Mouse (Mus musculus) thymus, adult 2 months (tissue): ENCODE data around the gene Sorcs3.

Source experiments
- CTCF ChIP-seq: fragments of 200-500 bp; IDR thresholded peaks from 2 replicates; pipeline ENCODE4 v1.5.1; 2012; ENCODE audit warnings: mild to moderate bottlenecking, control low read depth, low read length, moderate library complexity, borderline replicate concordance; ENCODE audit not compliant: control insufficient read depth, poor library complexity, insufficient read depth; ENCODE audit errors: extremely low read depth
- POLR2A ChIP-seq: fragments of 200-500 bp; IDR thresholded peaks from 2 replicates; pipeline ENCODE4 v1.6.1; 2012; ENCODE audit warnings: mild to moderate bottlenecking, low read length, control low read depth, moderate library complexity; ENCODE audit not compliant: control insufficient read depth, poor library complexity, insufficient read depth; ENCODE audit errors: extremely low read depth

DNA sequence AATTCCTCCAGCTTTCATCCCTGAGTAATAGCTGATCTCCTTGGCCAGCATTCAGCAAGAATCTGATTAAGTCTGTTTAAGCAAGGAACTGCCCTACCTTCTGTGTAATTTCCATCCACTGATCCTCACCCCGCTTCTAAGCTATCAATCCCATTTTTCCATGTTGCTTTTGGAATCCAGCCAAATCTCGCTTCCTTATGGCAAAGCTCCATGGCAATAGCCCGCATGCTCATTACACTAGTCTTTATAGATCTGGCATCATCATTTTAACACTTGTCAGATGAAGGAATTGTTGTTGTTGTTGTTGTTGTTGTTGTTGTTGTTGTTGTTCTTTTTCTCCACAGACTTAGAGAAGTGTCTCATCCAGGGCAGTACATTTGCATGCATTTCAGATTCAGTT lies 277.1 kb downstream of the Sorcs3 start:
- no peak for TF ChIP-seq POLR2A
- no peak for TF ChIP-seq CTCF
